Mouse (Mus musculus) heart, embryonic 13.5 days (tissue): ENCODE measurements around the gene Rffl. TPM values are rescaled to one million over a fixed set of nuclear protein-coding genes. Genes with fewer than 3 reads are reported as not detected.

Source experiments
- ATAC-seq: fragments of 200-750 bp; cut with Nextera tagmentation; 2 replicates; pipeline ENCODE4 v1.8.0; 2017; ENCODE audit warnings: moderate TSS enrichment; ENCODE audit not compliant: insufficient number of reproducible peaks, low FRiP score, low TSS enrichment; ENCODE audit errors: extremely low read depth
- H3K27ac ChIP-seq: fragments of 300-500 bp; sonication (generic); replicated peaks from 2 replicates; pipeline ENCODE4 v1.5.1; 2015; ENCODE audit warnings: moderate library complexity, mild to moderate bottlenecking, inconsistent platforms
- H3K27me3 ChIP-seq: fragments of 300-500 bp; sonication (generic); replicated peaks from 2 replicates; pipeline ENCODE4 v1.6.1; 2015; ENCODE audit warnings: mild to moderate bottlenecking, inconsistent platforms
- H3K36me3 ChIP-seq: fragments of 300-500 bp; sonication (generic); 2 replicates; pipeline ENCODE4 v1.6.1; 2015; ENCODE audit warnings: mild to moderate bottlenecking, inconsistent platforms
- H3K4me1 ChIP-seq: fragments of 300-500 bp; sonication (generic); 2 replicates; pipeline ENCODE4 v1.6.1; 2015; ENCODE audit warnings: inconsistent platforms
- H3K4me2 ChIP-seq: fragments of 300-500 bp; sonication (generic); 2 replicates; pipeline ENCODE4 v1.6.1; 2015; ENCODE audit warnings: inconsistent platforms, mild to moderate bottlenecking, moderate library complexity
- H3K4me3 ChIP-seq: fragments of 300-500 bp; sonication (generic); 2 replicates; pipeline ENCODE4 v1.5.1; 2015; ENCODE audit warnings: moderate library complexity, mild to moderate bottlenecking, inconsistent platforms
- H3K9ac ChIP-seq: fragments of 300-500 bp; sonication (generic); 2 replicates; pipeline ENCODE4 v1.6.1; 2015; ENCODE audit warnings: inconsistent platforms, mild to moderate bottlenecking, moderate library complexity
- H3K9me3 ChIP-seq: fragments of 300-500 bp; sonication (generic); 2 replicates; pipeline ENCODE4 v1.6.1; 2016; ENCODE audit warnings: inconsistent platforms
- WGBS: fragments of 180-500 bp; shearing (Covaris S2); methylation state at CpG from one replicate; pipeline ENCODE4 v1.1.7; 2015; ENCODE audit warnings: mixed read lengths; 5-methylcytosine and 5-hydroxymethylcytosine counted together
- polyA plus RNA-seq: library from polyadenylated mRNA; unstranded; fragments of >200 nt; fragmentation: Nextera tagmentation; extraction: Ambion mirVana; gene quantifications from 2 replicates; pipeline ENCODE4 v1.2.1, GENCODE M21; 2015

The Rffl gene
- polyA plus RNA-seq, 1 experiment from 2014 or later: 5.3 TPM

- Histone ChIP-seq H3K27me3 (peaks cover 8% of the 10 kb centered on the region; the same call in 1 of the 2 replicates), H3K9me3 (0 out of 2 replicates have a peak, but pooled peaks cover 3% of the 10 kb centered on the region), H3K4me2 (no peak overlapping the region), H3K27ac (no peak overlapping the region), H3K4me3 (no peak overlapping the region), H3K4me1 (peaks cover 25% of the 10 kb centered on the region), H3K36me3 (peaks cover 3% of the 10 kb centered on the region), H3K9ac (no peak overlapping the region)
- no peak for ATAC-seq
- WGBS: 78% methylated on average over 6 of the region's 6 CpGs
Measured at GRCm38 (mm10) chr11:82762286-82762829, 108.7 kb downstream of the Rffl start.

GRCm38 (mm10) chr11:82755919-82756318, 115.1 kb downstream of the Rffl start:
- 74% methylated on average over 1 of the region's 1 CpGs for WGBS
- H3K27me3 ChIP-seq: peaks cover 8% of the 10 kb centered on the region; the same call in 1 of the 2 replicates

More at GRCm38 (mm10) chr11:82755919-82756318, 115.1 kb downstream of the Rffl start:
- no peaks in the 10 kb centered on the region for H3K4me1 ChIP-seq
- H3K27ac ChIP-seq: no peak overlapping the region
- no peaks in the 10 kb centered on the region for H3K9me3 ChIP-seq
- ATAC-seq: no peak
- H3K4me2 ChIP-seq: no peak overlapping the region
- H3K36me3 ChIP-seq: no peaks in the 10 kb centered on the region
- H3K9ac ChIP-seq: no peak overlapping the region
- H3K4me3 ChIP-seq: no peak overlapping the region

Other genes with a start within 250 kb of the Rffl start
- 0.15 and 0.28 TPM in 2 replicates for gene Cct6b, start 106.9 kb downstream of the Rffl start, polyA plus RNA-seq
- gene Zfp830, start 106.9 kb downstream of the Rffl start, polyA plus RNA-seq: 25.6 and 29.3 TPM in 2 replicates
- 18.6 and 21.1 TPM in 2 replicates for gene Lig3, start 90.1 kb downstream of the Rffl start, polyA plus RNA-seq
- 12.2 and 12.4 TPM in 2 replicates for gene Rad51d, start 19.4 kb upstream of the Rffl start, polyA plus RNA-seq
- 0.07 and 0.22 TPM in 2 replicates for gene Fndc8, start 20.9 kb upstream of the Rffl start, polyA plus RNA-seq
- 20.9 and 21.2 TPM in 2 replicates for gene Nle1, start 37.2 kb upstream of the Rffl start, polyA plus RNA-seq
- gene Unc45b, start 39.3 kb upstream of the Rffl start, polyA plus RNA-seq: 157 and 170 TPM in 2 replicates
- 3.5 and 4.4 TPM in 2 replicates for gene Slfn5, start 80.1 kb upstream of the Rffl start, polyA plus RNA-seq
- 12.9 and 14.5 TPM in 2 replicates for gene Slfn9, start 120.6 kb upstream of the Rffl start, polyA plus RNA-seq
- gene Slfn8, start 149.6 kb upstream of the Rffl start, polyA plus RNA-seq: 0.31 and 0.32 TPM in 2 replicates
- 3.6 and 4.0 TPM in 2 replicates for gene Slfn2, start 193.9 kb upstream of the Rffl start, polyA plus RNA-seq
- 0.10 and 0.17 TPM in 2 replicates for gene Slfn1, start 245.6 kb upstream of the Rffl start, polyA plus RNA-seq